Mouse (Mus musculus) adrenal gland (tissue): Measurements from ENCODE around the gene Spata46.

Experiments
- intact Hi-C: fragments of 180-260 bp; cut with DNase I; formaldehyde crosslinking; loops from one replicate; pipeline ENCODE4 v1.15.1; 2025
- long read RNA-seq, 2 experiments: library from polyadenylated mRNA; unstranded; transcript quantifications; one replicate each; pipeline ENCODE4 v2.0.0; 2020; ENCODE audit warnings: borderline replicate concordance in 1 of 2; ENCODE audit not compliant: insufficient replicate concordance in 1 of 2

The Spata46 gene
- long read RNA-seq, experiment 1, result 0 reads
- long read RNA-seq, experiment 2, result 0 reads

- intact Hi-C loops, result loop anchor here (5.0 kb wide), 1 partner anchor 299 kb away; no protein-coding TSS in a partner anchor
These were observed at the start of gene Spata46 for GRCm38 (mm10) chr1:170308503-170308902. TSS of gene Spata46 (plus strand) at chr1:170308803.

GRCm38 (mm10) chr1:170270281-170270680 is 38.3 kb upstream of the Spata46 start:
- intact Hi-C loops, result no loop called here

GRCm38 (mm10) chr1:170270696-170271095 is 37.9 kb upstream of the Spata46 start:
- intact Hi-C loops, result no loop called here

GRCm38 (mm10) chr1:170273252-170273651 is 35.4 kb upstream of the Spata46 start:
- intact Hi-C loops, result no loop called here

DNA sequence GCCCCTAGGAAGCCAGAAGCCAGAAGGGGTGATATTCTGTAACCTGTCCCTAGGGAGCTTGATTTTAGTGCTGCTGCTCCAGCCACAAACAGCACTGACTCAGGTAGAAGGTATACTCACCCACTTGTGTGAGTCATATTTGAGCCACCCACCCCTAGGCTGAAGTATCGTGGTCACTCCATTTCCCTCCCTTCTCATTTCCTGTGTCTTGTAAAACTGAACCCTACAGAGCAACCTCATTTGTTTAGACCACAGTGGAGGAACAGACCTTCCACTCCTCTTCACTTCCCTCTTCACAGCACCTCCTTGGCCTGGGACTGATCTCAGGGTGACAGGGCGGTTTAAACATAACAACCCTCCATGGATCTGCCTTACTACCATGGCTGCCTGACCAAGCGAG is 31.6 kb upstream of the Spata46 start, which contains the start of gene Sh2d1b1:
TSS of gene Sh2d1b1 (plus strand) at position 305 of the 400 bp plus-strand sequence.
- intact Hi-C loops, result no loop called here

DNA sequence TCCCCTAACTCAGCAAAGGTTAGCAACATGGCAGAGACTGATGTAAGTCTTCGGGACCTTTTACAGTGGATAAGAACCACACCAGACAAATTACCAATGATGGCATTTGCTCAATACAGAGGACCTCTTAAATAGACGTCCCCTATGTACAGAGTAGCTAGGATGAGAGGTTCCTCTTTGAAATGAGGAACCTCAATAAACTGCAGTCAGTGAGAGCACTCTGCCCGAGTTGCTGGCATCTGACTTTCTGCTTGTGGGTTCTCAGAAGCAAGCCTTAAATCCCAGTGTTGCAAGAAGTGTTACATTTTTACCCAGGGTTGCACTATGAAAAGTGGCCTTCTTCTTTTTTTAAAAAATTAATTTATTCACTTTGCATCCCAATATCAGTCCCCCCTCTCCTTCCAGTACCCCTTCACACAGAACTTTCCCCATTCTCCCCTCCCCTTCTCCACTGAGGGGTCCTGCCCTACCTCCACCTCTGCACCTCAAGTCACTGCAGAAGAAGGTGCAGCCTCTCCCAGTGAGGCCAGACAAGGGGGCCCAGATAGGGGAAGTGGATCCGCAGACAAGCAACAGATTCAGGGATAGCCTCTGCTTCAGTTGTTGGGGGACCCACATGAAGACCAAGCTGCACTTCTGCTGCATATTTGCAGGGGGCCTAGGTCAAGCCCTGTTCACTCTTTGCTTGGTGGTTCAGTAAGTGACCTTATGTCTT is 26.0 kb upstream of the Spata46 start:
- intact Hi-C loops, result no loop called here

- intact Hi-C loops, result no loop called here
These were observed 16.2 kb upstream of the Spata46 start for GRCm38 (mm10) chr1:170292239-170292951.

GRCm38 (mm10) chr1:170293257-170293656 is 15.3 kb upstream of the Spata46 start:
- intact Hi-C loops, result loop anchor here (1.0 kb wide), 1 partner anchor 319 kb away; no protein-coding TSS in a partner anchor

DNA sequence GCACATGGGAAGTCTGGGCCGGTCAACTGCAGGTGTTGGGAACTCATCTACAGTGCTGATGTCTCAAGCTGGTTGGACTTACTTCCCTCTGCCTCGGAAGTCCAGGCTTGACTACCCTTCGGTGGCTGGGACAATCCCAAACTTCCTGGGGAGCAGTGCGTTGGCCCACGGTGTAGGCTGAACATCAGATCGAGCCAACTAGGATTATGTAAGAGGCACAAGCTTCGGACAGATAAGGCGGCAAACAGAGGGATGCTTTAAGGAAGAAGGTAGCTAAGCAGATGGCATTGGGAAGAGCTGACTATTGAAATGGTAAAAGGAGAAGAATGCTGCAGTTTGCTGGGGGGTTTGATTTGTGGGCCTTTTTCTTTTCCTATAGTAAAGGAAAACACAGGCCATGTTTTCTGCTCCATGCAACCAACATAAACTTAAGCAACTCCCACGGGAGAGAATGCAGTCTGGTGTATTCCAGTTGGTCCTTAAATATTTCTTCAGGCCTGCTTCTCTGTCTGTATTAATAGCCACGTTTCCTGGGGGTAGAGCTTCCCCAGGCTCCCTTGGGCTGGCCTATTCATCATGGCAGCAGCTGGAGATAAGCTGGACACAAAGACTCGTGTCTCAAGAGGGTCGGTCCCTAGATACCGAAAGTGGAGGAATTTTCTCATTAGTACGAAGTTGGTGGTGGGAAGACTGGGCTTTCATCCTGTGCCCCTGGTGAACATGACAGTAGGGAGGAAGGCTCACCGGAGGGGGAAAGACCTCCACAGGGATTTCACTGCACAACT is 13.6 kb upstream of the Spata46 start:
- intact Hi-C loops, result loop anchor here (5.0 kb wide), 1 partner anchor 547 kb away; no protein-coding TSS in a partner anchor

DNA sequence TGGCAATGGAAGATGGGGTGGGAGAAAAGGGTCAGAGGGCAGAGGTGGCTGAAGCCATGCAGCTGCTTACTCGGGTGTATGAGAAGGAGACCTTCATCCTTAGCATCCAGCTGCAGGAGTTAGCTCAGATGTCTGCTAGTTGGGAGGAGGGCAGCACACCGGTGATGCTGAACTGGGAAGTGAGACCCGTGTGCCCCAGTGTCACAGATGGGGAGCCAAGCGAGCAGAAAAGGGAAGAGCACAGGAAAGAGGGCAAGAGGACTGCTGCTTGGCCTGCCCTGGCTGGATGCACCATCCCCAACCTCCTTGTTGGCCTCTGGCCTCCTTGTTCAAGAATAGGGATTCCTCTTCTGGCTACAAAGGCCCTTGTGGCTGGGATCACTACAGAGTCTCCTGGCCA is 9.1 kb upstream of the Spata46 start:
- intact Hi-C loops, result loop anchor here (5.0 kb wide), 1 partner anchor 543 kb away; no protein-coding TSS in a partner anchor

DNA sequence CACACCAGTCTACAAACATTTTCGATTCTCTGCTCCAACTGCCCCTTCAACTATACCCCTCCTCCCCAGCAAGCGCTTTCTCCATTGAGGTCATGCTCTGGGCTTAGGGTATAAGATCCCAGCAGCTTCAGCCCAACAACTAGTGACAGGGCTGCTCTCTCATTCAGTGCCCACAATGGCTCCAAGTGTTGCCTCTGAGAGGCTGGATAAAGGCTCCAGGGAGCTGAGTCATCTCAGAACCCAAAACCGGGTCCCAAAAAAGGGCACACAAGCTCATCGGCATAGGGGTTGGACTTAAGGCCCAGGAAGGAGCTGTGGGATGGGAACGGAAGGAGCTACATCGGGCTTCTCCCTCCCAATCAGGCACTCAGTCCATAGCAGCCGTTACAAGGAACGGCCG is 6.9 kb upstream of the Spata46 start:
- intact Hi-C loops, result no loop called here

- intact Hi-C loops, result no loop called here
These were observed 6.1 kb upstream of the Spata46 start for GRCm38 (mm10) chr1:170302456-170302855.

GRCm38 (mm10) chr1:170303103-170303502 is 5.5 kb upstream of the Spata46 start:
- intact Hi-C loops, result no loop called here

- intact Hi-C loops, result loop anchor here (5.0 kb wide), 1 partner anchor 302 kb away; no protein-coding TSS in a partner anchor
These were observed 3.6 kb upstream of the Spata46 start for GRCm38 (mm10) chr1:170305002-170305401.

- intact Hi-C loops, result loop anchor here (5.0 kb wide), 1 partner anchor 301 kb away; no protein-coding TSS in a partner anchor
These were observed 2.4 kb upstream of the Spata46 start, which contains the start of gene Gm7694 for GRCm38 (mm10) chr1:170306232-170306631. TSS of gene Gm7694 (minus strand) at chr1:170306332.

- intact Hi-C loops, result no loop called here
These were observed 2.8 kb downstream of the Spata46 start for GRCm38 (mm10) chr1:170311431-170311830.

DNA sequence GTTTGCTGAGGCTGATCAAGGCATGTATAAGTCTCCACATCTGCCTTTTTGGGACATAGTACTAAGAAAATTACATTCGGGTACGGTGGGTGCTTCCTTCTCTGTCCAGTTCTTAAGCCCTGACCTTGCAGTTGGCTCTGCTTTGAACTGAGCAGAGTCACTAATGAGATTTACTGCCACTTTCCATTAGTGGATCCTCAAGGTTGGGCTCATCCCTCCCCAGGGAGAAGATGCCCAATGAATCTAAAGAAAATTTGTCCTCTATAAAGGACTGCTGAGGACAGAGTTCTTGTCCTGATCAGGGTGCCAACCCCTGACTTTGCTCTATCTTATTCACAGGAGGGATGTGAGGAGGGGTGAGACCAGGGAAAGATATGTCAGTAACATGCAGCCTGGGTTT is 13.4 kb downstream of the Spata46 start:
- intact Hi-C loops, result no loop called here

- intact Hi-C loops, result no loop called here
These were observed 14.4 kb downstream of the Spata46 start for GRCm38 (mm10) chr1:170323001-170323400.

- intact Hi-C loops, result no loop called here
These were observed 15.7 kb downstream of the Spata46 start for GRCm38 (mm10) chr1:170324312-170324711.

- intact Hi-C loops, result no loop called here
These were observed 16.7 kb downstream of the Spata46 start for GRCm38 (mm10) chr1:170325277-170325676.

GRCm38 (mm10) chr1:170331926-170332325 is 23.3 kb downstream of the Spata46 start:
- intact Hi-C loops, result no loop called here
